Mouse (Mus musculus): ENCODE measurements around the gene Riox2.

DNA sequence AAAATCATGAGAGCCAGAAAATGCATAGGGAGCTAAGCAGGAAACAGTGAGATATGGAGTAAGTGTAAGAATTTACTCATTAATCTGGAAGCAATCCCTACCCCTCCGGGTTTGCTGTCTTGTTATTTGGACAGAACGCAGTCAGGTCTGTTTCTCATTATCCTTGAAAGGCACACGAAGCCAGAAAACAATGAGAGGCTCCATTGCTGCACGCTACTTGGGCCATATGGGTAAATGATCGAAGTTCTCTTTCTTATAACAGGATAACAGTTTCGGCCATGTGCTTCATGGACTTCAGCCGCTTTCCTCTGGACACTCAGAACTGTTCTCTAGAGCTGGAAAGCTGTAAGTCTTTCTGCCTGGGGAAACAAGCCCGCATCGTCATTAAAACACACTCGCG, 38.4 kb upstream of the Riox2 start:
- no peak for TF ChIP-seq CTCF (IDR thresholded peaks at IDR 0.05; ENCODE audit: insufficient read depth, low read depth, low read length)
- no peak for TF ChIP-seq POLR2A (IDR thresholded peaks at IDR 0.05; ENCODE audit: insufficient read depth, low read depth, low read length)
